Mouse (Mus musculus) layer of hippocampus, postnatal 25 days (tissue): Measurements from ENCODE around the gene Zbtb32. TPM values are rescaled to one million over a fixed set of nuclear protein-coding genes. Genes with fewer than 3 reads are reported as not detected.

ENCODE experiments used
- DNase-seq, 2 experiments: peaks; one replicate each; pipeline ENCODE4 v3.0.0; 2022; ENCODE audit warnings: mixed read lengths in 2 of 2, low spot score in 1 of 2; ENCODE audit errors: extremely low spot score in 1 of 2
- microRNA-seq, 2 experiments: library from miRNA; unstranded; fragments of <30 nt; microRNA quantifications; one replicate each; pipeline ENCODE4 v1.2.0; 2021
- total RNA-seq, 2 experiments: library from RNA; stranded (reverse); gene quantifications; 2 replicates each; pipeline ENCODE4 v1.2.3; 2021

Zbtb32 gene
- total RNA-seq, 2 experiments from 2014 or later, result not detected

- DNase-seq, result no peak
These were observed 47.1 kb downstream of the Zbtb32 start for GRCm38 (mm10) chr7:30551445-30552101.

GRCm38 (mm10) chr7:30550603-30551002 is 48.1 kb downstream of the Zbtb32 start:
- DNase-seq, result no peak

- DNase-seq, result no peak
These were observed 48.8 kb downstream of the Zbtb32 start for GRCm38 (mm10) chr7:30549880-30550279.

GRCm38 (mm10) chr7:30544327-30544726 is 54.4 kb downstream of the Zbtb32 start:
- DNase-seq, result no peak

- DNase-seq, result no peak
These were observed 58.1 kb downstream of the Zbtb32 start for GRCm38 (mm10) chr7:30540572-30540971.

Small RNA genes lying within 50 kb of the gene (microRNA-seq; reads per million reads assigned to microRNA genes)
- gene Gm38670, result 0 to 1.3 reads per million in 2 experiments
- 0.92 to 1.2 reads per million in 2 experiments for gene Mir3569

Other genes with a start within 250 kb of the Zbtb32 start
- 10 to 100 TPM; 33.6 to 34.7 TPM for gene Lrfn3, start 236.1 kb downstream of the Zbtb32 start, total RNA-seq
- 10 to 100 TPM; 28.8 to 31.4 TPM for gene Tyrobp, start 185.1 kb downstream of the Zbtb32 start, total RNA-seq
- 1 to 10 TPM in 1 of 2 experiments, under 1 TPM in 1; 0.98 to 1.0 TPM for gene Hcst, start 179.1 kb downstream of the Zbtb32 start, total RNA-seq
- 1 to 10 TPM; 2.9 to 3.0 TPM for gene Nfkbid, start 177.2 kb downstream of the Zbtb32 start, total RNA-seq
- 1,000 to 10,000 TPM; 1,227 to 1,377 TPM for gene Aplp1, start 153.4 kb downstream of the Zbtb32 start, total RNA-seq
- 10 to 100 TPM; 15.3 to 16.4 TPM for gene Kirrel2, start 141.2 kb downstream of the Zbtb32 start, total RNA-seq
- 1 to 10 TPM; 1.8 to 2.2 TPM for gene Nphs1, start 140.6 kb downstream of the Zbtb32 start, total RNA-seq
- gene Prodh2, start 105.3 kb downstream of the Zbtb32 start, total RNA-seq, result not detected
- 100 to 1,000 TPM; 103 to 132 TPM for gene Arhgap33, start 63.8 kb downstream of the Zbtb32 start, total RNA-seq
- gene Hspb6, start 46.7 kb downstream of the Zbtb32 start, total RNA-seq, result 1 to 10 TPM; 3.4 to 4.3 TPM
- 1 to 10 TPM; 3.5 to 3.6 TPM for gene Proser3, start 46.6 kb downstream of the Zbtb32 start, total RNA-seq
- 10 to 100 TPM; 36.8 to 44.9 TPM for gene Lin37, start 39.1 kb downstream of the Zbtb32 start, total RNA-seq
- gene U2af1l4, start 35.6 kb downstream of the Zbtb32 start, total RNA-seq, result 10 to 100 TPM; 69.8 to 72.5 TPM
- gene Gm49396, start 35.6 kb downstream of the Zbtb32 start, total RNA-seq, result 1 to 10 TPM; 6.8 to 8.8 TPM
- 10 to 100 TPM; 76.0 to 92.1 TPM for gene Psenen, start 35.3 kb downstream of the Zbtb32 start, total RNA-seq
- 1 to 10 TPM; 4.7 to 5.2 TPM for gene Igflr1, start 33.5 kb downstream of the Zbtb32 start, total RNA-seq
- gene Kmt2b, start 10.2 kb downstream of the Zbtb32 start, total RNA-seq, result 10 to 100 TPM; 39.1 to 57.1 TPM
- under 1 TPM in 1 of 2 experiments, not detected in 1; 0.20 TPM for gene Upk1a, start 13.9 kb upstream of the Zbtb32 start, total RNA-seq
- gene Cox6b1, start 27.2 kb upstream of the Zbtb32 start, total RNA-seq, result 100 to 1,000 TPM; 631 to 741 TPM
- gene Etv2, start 36.9 kb upstream of the Zbtb32 start, total RNA-seq, result not detected
- 10 to 100 TPM; 75.3 to 81.5 TPM for gene Rbm42, start 51.4 kb upstream of the Zbtb32 start, total RNA-seq
- 1 to 10 TPM; 4.2 to 6.6 TPM for gene Haus5, start 66.1 kb upstream of the Zbtb32 start, total RNA-seq
- not detected for gene Pmis2, start 72.7 kb upstream of the Zbtb32 start, total RNA-seq
- gene 2200002J24Rik, start 100.0 kb upstream of the Zbtb32 start, total RNA-seq, result not detected
- gene Atp4a, start 113.3 kb upstream of the Zbtb32 start, total RNA-seq, result 1 to 10 TPM in 1 of 2 experiments, under 1 TPM in 1; 0.74 to 1.1 TPM
- gene Tmem147, start 130.6 kb upstream of the Zbtb32 start, total RNA-seq, result 100 to 1,000 TPM; 116 to 132 TPM
- gene Gapdhs, start 144.8 kb upstream of the Zbtb32 start, total RNA-seq, result not detected
- 1 to 10 TPM; 7.5 to 7.7 TPM for gene Sbsn, start 152.6 kb upstream of the Zbtb32 start, total RNA-seq
- 1 to 10 TPM in 1 of 2 experiments, under 1 TPM in 1; 0.66 to 1.3 TPM for gene Dmkn, start 164.8 kb upstream of the Zbtb32 start, total RNA-seq
- gene Krtdap, start 189.0 kb upstream of the Zbtb32 start, total RNA-seq, result not detected
- not detected for gene Ffar2, start 224.9 kb upstream of the Zbtb32 start, total RNA-seq